Mouse (Mus musculus) thymus, postnatal 10 days (tissue): ENCODE data around the gene Nedd4.
"Not testable (repeated sequence)": the region's sequence is repeated elsewhere in the genome, so short reads cannot be mapped to it uniquely, and the experiment has no call there.

Source experiments
- DNase-seq, 2 experiments: peaks; one replicate each; pipeline ENCODE4 v3.0.0; 2021; ENCODE audit warnings: low spot score in 2 of 2

Nedd4 gene

GRCm38 (mm10) chr9:72661895-72662661, at the start of gene Nedd4:
Gene Nedd4 (plus strand): TSS chr9:72662346.
- DNase-seq = peak; percentile 91 to 95

- DNase-seq = no peak
These were observed 48.3 kb upstream of the Nedd4 start for GRCm38 (mm10) chr9:72613884-72614283.

- no peak for DNase-seq
These were observed 47.2 kb upstream of the Nedd4 start for GRCm38 (mm10) chr9:72614786-72615480.

- no peak for DNase-seq
These were observed 44.1 kb upstream of the Nedd4 start for GRCm38 (mm10) chr9:72618037-72618436.

- DNase-seq = no peak
These were observed 38.5 kb upstream of the Nedd4 start for GRCm38 (mm10) chr9:72623605-72624004.

GRCm38 (mm10) chr9:72627598-72627997, 34.5 kb upstream of the Nedd4 start:
- DNase-seq = no peak

GRCm38 (mm10) chr9:72628591-72628990, 33.6 kb upstream of the Nedd4 start:
- no peak for DNase-seq

- no peak for DNase-seq
These were observed 29.9 kb upstream of the Nedd4 start for GRCm38 (mm10) chr9:72632198-72632597.

- DNase-seq = peak in 1 of 2 experiments; percentile 21
These were observed 27.0 kb upstream of the Nedd4 start for GRCm38 (mm10) chr9:72635134-72635533.

- DNase-seq = no peak
These were observed 25.6 kb upstream of the Nedd4 start for GRCm38 (mm10) chr9:72636547-72636946.

- DNase-seq = no peak
These were observed 24.9 kb upstream of the Nedd4 start for GRCm38 (mm10) chr9:72637243-72637642.

GRCm38 (mm10) chr9:72638951-72639842, 22.9 kb upstream of the Nedd4 start:
- DNase-seq = peak in 1 of 2 experiments; percentile 19

GRCm38 (mm10) chr9:72639843-72640621, 22.1 kb upstream of the Nedd4 start:
- peak in 1 of 2 experiments; percentile 24 for DNase-seq

- DNase-seq = no peak
These were observed 21.5 kb upstream of the Nedd4 start for GRCm38 (mm10) chr9:72640642-72641041.

- no peak for DNase-seq
These were observed 21.0 kb upstream of the Nedd4 start for GRCm38 (mm10) chr9:72641093-72641680.

- DNase-seq = not testable (repeated sequence)
These were observed 19.2 kb upstream of the Nedd4 start for GRCm38 (mm10) chr9:72642756-72643447.

GRCm38 (mm10) chr9:72643651-72644417, 18.3 kb upstream of the Nedd4 start:
- DNase-seq = no peak

- no peak for DNase-seq
These were observed 17.6 kb upstream of the Nedd4 start for GRCm38 (mm10) chr9:72644418-72645110.

- no peak for DNase-seq
These were observed 12.4 kb upstream of the Nedd4 start for GRCm38 (mm10) chr9:72649781-72650180.
